Mouse (Mus musculus) mesoderm, embryonic 11.5 days (tissue): ENCODE measurements around the gene Cntrl.

ENCODE experiments used
- DNase-seq: peaks from one replicate; pipeline ENCODE4 v3.0.0-alpha.2; 2012; ENCODE audit warnings: low read depth, low spot score

Cntrl gene

GRCm38 (mm10) chr2:35216701-35217100 lies 107.4 kb downstream of the Cntrl start:
- no peak for DNase-seq

GRCm38 (mm10) chr2:35218736-35219135 lies 109.4 kb downstream of the Cntrl start:
- DNase-seq, result no peak

GRCm38 (mm10) chr2:35222822-35223391 lies 113.6 kb downstream of the Cntrl start:
- no peak for DNase-seq

- DNase-seq, result no peak
Observed at GRCm38 (mm10) chr2:35224285-35224684, 115.0 kb downstream of the Cntrl start.

GRCm38 (mm10) chr2:35228145-35228544 lies 118.9 kb downstream of the Cntrl start:
- DNase-seq, result no peak
